Mouse (Mus musculus): ENCODE data around the gene Tacc2. TPM values are rescaled to one million over a fixed set of nuclear protein-coding genes. Genes with fewer than 3 reads are reported as not detected.

The Tacc2 gene
- polyA plus RNA-seq, 1 experiment from 2014 or later = 23.9 TPM

GRCm38 (mm10) chr7:130797524-130797923 is 220.3 kb downstream of the Tacc2 start:
- no peak overlapping the region for H3K4me2 ChIP-seq (ENCODE audit: low read depth, low read length)
- no peak overlapping the region for H3K27ac ChIP-seq (ENCODE audit: low read length)
- WGBS = 90% methylated on average over 6 of the region's 6 CpGs
- H3K9ac ChIP-seq (ENCODE audit: low read length) = no peak overlapping the region
- H3K36me3 ChIP-seq (ENCODE audit: control insufficient read depth, insufficient read depth, low read length) = no peaks in the 10 kb centered on the region
- no peaks in the 10 kb centered on the region for H3K27me3 ChIP-seq (ENCODE audit: control insufficient read depth, insufficient read depth, low read length)
- H3K4me3 ChIP-seq (replicated peaks; ENCODE audit: low read length) = no peak overlapping the region
- H3K4me1 ChIP-seq (ENCODE audit: control insufficient read depth, insufficient read depth, low read length) = 0 out of 2 replicates have a peak, but pooled peaks cover 5% of the 10 kb centered on the region
- ATAC-seq (ENCODE audit: insufficient read depth, low FRiP score) = no peak
- no peaks in the 10 kb centered on the region for H3K9me3 ChIP-seq (replicated peaks; ENCODE audit: control insufficient read depth, low read length)

GRCm38 (mm10) chr7:130799418-130799817 is 222.2 kb downstream of the Tacc2 start:
- ATAC-seq (ENCODE audit: insufficient read depth, low FRiP score) = no peak
- Histone ChIP-seq H3K9ac (ENCODE audit: low read length) (no peak overlapping the region), H3K4me3 (replicated peaks; ENCODE audit: low read length) (no peak overlapping the region), H3K27me3 (ENCODE audit: control insufficient read depth, insufficient read depth, low read length) (no peaks in the 10 kb centered on the region), H3K4me1 (ENCODE audit: control insufficient read depth, insufficient read depth, low read length) (0 out of 2 replicates have a peak, but pooled peaks cover 5% of the 10 kb centered on the region), H3K27ac (ENCODE audit: low read length) (no peak overlapping the region), H3K36me3 (ENCODE audit: control insufficient read depth, insufficient read depth, low read length) (no peaks in the 10 kb centered on the region), H3K4me2 (ENCODE audit: low read depth, low read length) (no peak overlapping the region), H3K9me3 (replicated peaks; ENCODE audit: control insufficient read depth, low read length) (no peaks in the 10 kb centered on the region)
- WGBS = 62% methylated on average over 10 of the region's 10 CpGs

DNA sequence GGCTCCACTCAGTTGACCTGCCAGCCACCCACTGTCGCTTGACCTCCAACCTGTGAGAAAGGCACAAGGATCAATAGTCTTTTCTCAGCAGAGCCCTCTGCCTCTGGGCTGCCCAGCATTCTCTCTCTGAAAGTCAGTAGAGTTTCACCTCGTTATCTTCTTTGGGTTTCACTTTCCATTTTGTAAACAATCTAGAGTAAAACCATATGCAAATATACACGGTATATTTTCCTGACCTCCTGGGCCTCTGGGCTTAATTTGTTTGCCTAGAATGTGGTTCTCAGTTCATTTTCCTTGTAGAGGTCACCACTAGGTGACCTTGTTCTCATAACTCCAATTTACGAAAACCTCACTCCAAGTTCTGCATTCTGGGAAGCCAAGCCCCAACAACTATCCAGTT is 223.4 kb downstream of the Tacc2 start:
- Histone ChIP-seq H3K27ac (ENCODE audit: low read length) (peak overlapping the region; percentile 12; the same call in 1 of the 2 replicates), H3K4me2 (ENCODE audit: low read depth, low read length) (no peak overlapping the region), H3K27me3 (ENCODE audit: control insufficient read depth, insufficient read depth, low read length) (no peaks in the 10 kb centered on the region), H3K4me3 (replicated peaks; ENCODE audit: low read length) (no peak overlapping the region), H3K9ac (ENCODE audit: low read length) (no peak overlapping the region), H3K4me1 (ENCODE audit: control insufficient read depth, insufficient read depth, low read length) (0 out of 2 replicates have a peak, but pooled peaks cover 5% of the 10 kb centered on the region), H3K9me3 (replicated peaks; ENCODE audit: control insufficient read depth, low read length) (no peaks in the 10 kb centered on the region), H3K36me3 (ENCODE audit: control insufficient read depth, insufficient read depth, low read length) (no peaks in the 10 kb centered on the region)
- ATAC-seq (ENCODE audit: insufficient read depth, low FRiP score) = no peak
- 32% methylated on average over 4 of the region's 4 CpGs for WGBS

- ATAC-seq (ENCODE audit: insufficient read depth, low FRiP score) = no peak
- Histone ChIP-seq H3K4me1 (ENCODE audit: control insufficient read depth, insufficient read depth, low read length) (0 out of 2 replicates have a peak, but pooled peaks cover 5% of the 10 kb centered on the region), H3K4me2 (ENCODE audit: low read depth, low read length) (no peak overlapping the region), H3K9ac (ENCODE audit: low read length) (no peak overlapping the region), H3K27ac (ENCODE audit: low read length) (no peak overlapping the region), H3K27me3 (ENCODE audit: control insufficient read depth, insufficient read depth, low read length) (no peaks in the 10 kb centered on the region), H3K4me3 (replicated peaks; ENCODE audit: low read length) (no peak overlapping the region), H3K36me3 (ENCODE audit: control insufficient read depth, insufficient read depth, low read length) (no peaks in the 10 kb centered on the region), H3K9me3 (replicated peaks; ENCODE audit: control insufficient read depth, low read length) (no peaks in the 10 kb centered on the region)
- 84% methylated on average over 4 of the region's 4 CpGs for WGBS
Measured at GRCm38 (mm10) chr7:130801811-130802210, 224.6 kb downstream of the Tacc2 start.

- H3K4me3 ChIP-seq (replicated peaks; ENCODE audit: low read length) = no peak overlapping the region
Measured at GRCm38 (mm10) chr7:130803251-130803825, 226.1 kb downstream of the Tacc2 start.

GRCm38 (mm10) chr7:130804991-130805390 is 227.8 kb downstream of the Tacc2 start:
- no peaks in the 10 kb centered on the region for H3K9me3 ChIP-seq (replicated peaks; ENCODE audit: control insufficient read depth, low read length)
- H3K4me2 ChIP-seq (ENCODE audit: low read depth, low read length) = no peak overlapping the region
- no peak for ATAC-seq (ENCODE audit: insufficient read depth, low FRiP score)
- no peak overlapping the region for H3K9ac ChIP-seq (ENCODE audit: low read length)
- no peaks in the 10 kb centered on the region for H3K36me3 ChIP-seq (ENCODE audit: control insufficient read depth, insufficient read depth, low read length)
- H3K27ac ChIP-seq (ENCODE audit: low read length) = no peak overlapping the region
- 87% methylated on average over 5 of the region's 5 CpGs for WGBS
- H3K4me1 ChIP-seq (ENCODE audit: control insufficient read depth, insufficient read depth, low read length) = peaks cover 24% of the 10 kb centered on the region
- no peak overlapping the region for H3K4me3 ChIP-seq (replicated peaks; ENCODE audit: low read length)
- no peaks in the 10 kb centered on the region for H3K27me3 ChIP-seq (ENCODE audit: control insufficient read depth, insufficient read depth, low read length)

More at GRCm38 (mm10) chr7:130803251-130803825, 226.1 kb downstream of the Tacc2 start:
- H3K36me3 ChIP-seq (ENCODE audit: control insufficient read depth, insufficient read depth, low read length) = no peaks in the 10 kb centered on the region
- no peaks in the 10 kb centered on the region for H3K27me3 ChIP-seq (ENCODE audit: control insufficient read depth, insufficient read depth, low read length)
- ATAC-seq (ENCODE audit: insufficient read depth, low FRiP score) = no peak
- H3K4me1 ChIP-seq (ENCODE audit: control insufficient read depth, insufficient read depth, low read length) = peaks cover 17% of the 10 kb centered on the region
- no peak overlapping the region for H3K4me2 ChIP-seq (ENCODE audit: low read depth, low read length)
- H3K27ac ChIP-seq (ENCODE audit: low read length) = no peak overlapping the region; the same call in 1 of the 2 replicates
- H3K9ac ChIP-seq (ENCODE audit: low read length) = no peak overlapping the region
- no peaks in the 10 kb centered on the region for H3K9me3 ChIP-seq (replicated peaks; ENCODE audit: control insufficient read depth, low read length)
- 78% methylated on average over 8 of the region's 8 CpGs for WGBS

GRCm38 (mm10) chr7:130807749-130808148 is 230.5 kb downstream of the Tacc2 start:
- no peak overlapping the region for H3K4me3 ChIP-seq (replicated peaks; ENCODE audit: low read length)
- peak overlapping the region; percentile 55; the same call in 1 of the 2 replicates for H3K27ac ChIP-seq (ENCODE audit: low read length)
- no peaks in the 10 kb centered on the region for H3K27me3 ChIP-seq (ENCODE audit: control insufficient read depth, insufficient read depth, low read length)
- H3K4me2 ChIP-seq (ENCODE audit: low read depth, low read length) = no peak overlapping the region
- peak; percentile 78 for ATAC-seq (ENCODE audit: insufficient read depth, low FRiP score)
- WGBS = 40% methylated on average over 8 of the region's 8 CpGs
- no peak overlapping the region for H3K9ac ChIP-seq (ENCODE audit: low read length)
- H3K9me3 ChIP-seq (replicated peaks; ENCODE audit: control insufficient read depth, low read length) = no peaks in the 10 kb centered on the region
- no peaks in the 10 kb centered on the region for H3K36me3 ChIP-seq (ENCODE audit: control insufficient read depth, insufficient read depth, low read length)
- H3K4me1 ChIP-seq (ENCODE audit: control insufficient read depth, insufficient read depth, low read length) = peaks cover 18% of the 10 kb centered on the region

GRCm38 (mm10) chr7:130808694-130809093 is 231.5 kb downstream of the Tacc2 start:
- Histone ChIP-seq H3K4me1 (ENCODE audit: control insufficient read depth, insufficient read depth, low read length) (peaks cover 18% of the 10 kb centered on the region), H3K9me3 (replicated peaks; ENCODE audit: control insufficient read depth, low read length) (no peaks in the 10 kb centered on the region), H3K27me3 (ENCODE audit: control insufficient read depth, insufficient read depth, low read length) (no peaks in the 10 kb centered on the region), H3K4me3 (replicated peaks; ENCODE audit: low read length) (no peak overlapping the region), H3K9ac (ENCODE audit: low read length) (no peak overlapping the region), H3K4me2 (ENCODE audit: low read depth, low read length) (0 out of 2 replicates have a peak overlapping the region, but pooled peaks have one; percentile 5), H3K36me3 (ENCODE audit: control insufficient read depth, insufficient read depth, low read length) (no peaks in the 10 kb centered on the region), H3K27ac (ENCODE audit: low read length) (peak overlapping the region; percentile 55; the same call in 1 of the 2 replicates)
- no peak for ATAC-seq (ENCODE audit: insufficient read depth, low FRiP score)
- WGBS = 12% methylated on average over 6 of the region's 6 CpGs

GRCm38 (mm10) chr7:130810238-130810637 is 233.0 kb downstream of the Tacc2 start:
- Histone ChIP-seq H3K27me3 (ENCODE audit: control insufficient read depth, insufficient read depth, low read length) (no peaks in the 10 kb centered on the region), H3K4me2 (ENCODE audit: low read depth, low read length) (no peak overlapping the region), H3K4me3 (replicated peaks; ENCODE audit: low read length) (no peak overlapping the region), H3K9me3 (replicated peaks; ENCODE audit: control insufficient read depth, low read length) (no peaks in the 10 kb centered on the region), H3K36me3 (ENCODE audit: control insufficient read depth, insufficient read depth, low read length) (no peaks in the 10 kb centered on the region), H3K9ac (ENCODE audit: low read length) (no peak overlapping the region), H3K27ac (ENCODE audit: low read length) (no peak overlapping the region), H3K4me1 (ENCODE audit: control insufficient read depth, insufficient read depth, low read length) (peaks cover 18% of the 10 kb centered on the region)
- no peak for ATAC-seq (ENCODE audit: insufficient read depth, low FRiP score)
- WGBS = 64% methylated on average over 4 of the region's 4 CpGs

Measured in stomach, embryonic 16.5 days (tissue).